Mouse (Mus musculus): Measurements from ENCODE around the gene Nfe2l1.

- no peak for TF ChIP-seq POLR2A (IDR thresholded peaks at IDR 0.05; ENCODE audit: borderline replicate concordance, low read depth, low read length)
- TF ChIP-seq CTCF (IDR thresholded peaks at IDR 0.05; ENCODE audit: low read depth, low read length) = no peak
These were observed 13.9 kb upstream of the Nfe2l1 start for GRCm38 (mm10) chr11:96843627-96844026.
